In the genomic region with DNA sequence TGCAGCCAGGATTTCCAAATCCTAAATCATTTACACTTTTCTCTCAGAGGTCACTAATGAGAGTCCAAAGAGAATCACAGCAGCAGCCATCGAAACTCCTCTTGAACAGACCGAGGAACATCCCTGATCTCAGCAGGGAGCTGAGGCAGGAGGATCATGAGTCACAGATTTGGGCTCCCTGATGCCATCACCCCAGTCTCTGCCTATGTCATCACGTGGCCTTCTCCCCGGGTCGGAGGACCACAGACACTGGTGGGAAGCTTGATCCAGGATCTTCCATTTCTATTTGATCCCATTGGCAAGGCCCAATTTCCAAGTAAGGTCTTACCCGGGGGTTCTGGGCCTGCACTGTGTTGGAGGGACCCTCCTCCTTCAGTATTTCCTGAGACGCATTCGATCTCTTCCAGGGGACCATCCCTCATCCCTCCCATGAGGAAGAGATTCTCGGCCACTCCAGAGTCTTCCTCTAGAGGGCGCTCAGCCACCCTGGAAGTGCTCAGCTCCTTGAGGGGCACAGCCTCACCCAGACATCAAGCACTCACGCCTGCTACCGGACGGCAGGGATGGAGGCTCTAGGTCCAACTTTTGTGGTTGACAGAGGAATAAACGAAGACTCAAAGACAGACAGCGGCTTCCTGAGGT, we compare ENCODE assay signal across 8 mouse cellular contexts. TPM values are rescaled to one million over a fixed set of nuclear protein-coding genes. Genes with fewer than 3 reads are reported as not detected.
DNase-seq lines count a peak whose midpoint lies in the region; ATAC-seq and TF ChIP-seq lines count a peak whose summit lies in the region.

No protein-coding gene starts in this region.

- H3K36me3 ChIP-seq in forebrain, embryonic 15.5 days = no peaks in the 10 kb centered on the region

- H3K27me3 ChIP-seq in forebrain, embryonic 15.5 days = no peaks in the 10 kb centered on the region

- ATAC-seq in forebrain, embryonic 15.5 days (replicated peaks) = peak; percentile 70
- ATAC-seq in hematopoietic stem cell, adult 5-6 weeks (replicated peaks in 1 of 2; ENCODE audit: insufficient read depth in 1 of 2, low FRiP score in 2 of 2, low TSS enrichment in 1 of 2, low read depth in 1 of 2, poor library complexity in 2 of 2, severe bottlenecking in 2 of 2) = peak; percentile 77 to 79

- no peaks in the 10 kb centered on the region for H3K4me1 ChIP-seq in forebrain, embryonic 15.5 days

- TF ChIP-seq CTCF in layer of hippocampus, adult 2 months (conservative IDR thresholded peaks at IDR 0.05) = peak; percentile 97

- no peak overlapping the region for H3K4me2 ChIP-seq in forebrain, embryonic 15.5 days (replicated peaks)

- no peak overlapping the region for H3K9ac ChIP-seq in forebrain, embryonic 15.5 days (replicated peaks)

- 25% methylated on average over 15 of the region's 15 CpGs for WGBS in forebrain, embryonic 15.5 days

- no peak overlapping the region for H3K27ac ChIP-seq in forebrain, embryonic 15.5 days (replicated peaks)
- no peak overlapping the region for H3K27ac ChIP-seq in layer of hippocampus, adult 2 months

- H3K4me3 ChIP-seq in forebrain, embryonic 15.5 days = no peak overlapping the region
- no peak overlapping the region for H3K4me3 ChIP-seq in layer of hippocampus, adult 2 months

- peak; percentile 90 for DNase-seq in MN1 (ENCODE audit: low spot score)
- peak; percentile 65 for DNase-seq in cerebellum, adult 11-12 months
- peak; percentile 36 to 68 for DNase-seq in layer of hippocampus, adult 2 months (ENCODE audit: low spot score in 2 of 2)
- DNase-seq in lung, postnatal 14 days = peak; percentile 87
- peak; percentile 92 for DNase-seq in retina, embryonic 14.5 days (ENCODE audit: low spot score)
- DNase-seq in thymus, postnatal 25 days = peak; percentile 76

- no peaks in the 10 kb centered on the region for H3K9me3 ChIP-seq in forebrain, embryonic 15.5 days

RNA-seq across cellular contexts. Expression of gene Snn, which starts 24.8 kb away (rescaled TPM):
- polyA plus RNA-seq in forebrain, embryonic 15.5 days (2015; fragmentation: Nextera tagmentation; extraction: Ambion mirVana) = 156 and 171 TPM in 2 replicates
- total RNA-seq in hematopoietic stem cell, adult 5-6 weeks (2017) = 22.7 and 42.1 TPM in 2 replicates
- total RNA-seq in layer of hippocampus, adult 2 months (2021) = 100 to 1,000 TPM; 171 TPM

RNA-seq across cellular contexts. Expression of gene Litaf, which starts 30.0 kb away (rescaled TPM):
- polyA plus RNA-seq in forebrain, embryonic 15.5 days (2015; fragmentation: Nextera tagmentation; extraction: Ambion mirVana) = 48.2 and 48.5 TPM in 2 replicates
- 30.8 and 36.9 TPM in 2 replicates for total RNA-seq in hematopoietic stem cell, adult 5-6 weeks (2017)
- 10 to 100 TPM; 14.1 to 14.5 TPM for total RNA-seq in layer of hippocampus, adult 2 months (2021)
